Mouse (Mus musculus) monocyte, adult 2 months (primary cell): ENCODE data around the gene Irak4.

Source experiments
- DNase-seq, 2 experiments: peaks; one replicate each; pipeline ENCODE4 v3.0.0; 2022; ENCODE audit warnings: low spot score in 2 of 2, low read depth in 1 of 2

Irak4 gene

GRCm38 (mm10) chr15:94616036-94616435 is 72.6 kb downstream of the Irak4 start:
- DNase-seq = no peak

DNA sequence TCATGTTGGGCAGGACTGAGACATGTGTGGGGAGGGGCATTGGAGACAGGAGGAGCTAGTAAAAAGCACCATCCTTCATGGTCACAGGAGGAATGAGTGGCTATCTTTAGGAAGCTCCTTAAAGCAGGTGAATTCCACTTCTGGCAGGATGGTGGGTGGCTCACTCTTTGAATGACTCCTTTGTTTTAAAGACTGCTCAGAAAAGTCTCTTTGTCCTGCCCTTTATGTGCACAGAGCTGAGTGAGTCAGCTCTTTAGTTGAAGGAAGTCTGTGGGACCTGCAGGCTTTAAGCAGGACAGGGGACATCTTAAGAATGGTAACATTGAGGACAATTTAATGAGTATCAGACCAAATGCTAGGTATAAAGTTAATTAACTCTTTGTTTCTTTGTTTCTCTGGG is 77.5 kb downstream of the Irak4 start:
- no peak for DNase-seq

DNA sequence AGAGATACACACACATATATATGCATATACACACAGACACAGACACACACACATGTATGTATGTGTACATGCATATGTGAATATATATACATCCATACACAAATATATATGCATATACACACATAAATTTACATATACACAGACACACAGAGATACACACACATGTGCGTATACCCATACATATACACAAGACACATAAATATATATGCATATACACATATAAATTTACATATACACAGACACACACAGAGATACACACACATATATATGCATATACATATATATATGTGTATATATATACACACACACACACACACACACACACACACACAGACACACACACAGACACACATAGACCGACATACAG is 85.0 kb downstream of the Irak4 start:
- DNase-seq = no peak

- DNase-seq = no peak
Observed at GRCm38 (mm10) chr15:94628830-94629601, 85.6 kb downstream of the Irak4 start, which contains the start of gene Tmem117. TSS of gene Tmem117 (plus strand) at chr15:94629232.

DNA sequence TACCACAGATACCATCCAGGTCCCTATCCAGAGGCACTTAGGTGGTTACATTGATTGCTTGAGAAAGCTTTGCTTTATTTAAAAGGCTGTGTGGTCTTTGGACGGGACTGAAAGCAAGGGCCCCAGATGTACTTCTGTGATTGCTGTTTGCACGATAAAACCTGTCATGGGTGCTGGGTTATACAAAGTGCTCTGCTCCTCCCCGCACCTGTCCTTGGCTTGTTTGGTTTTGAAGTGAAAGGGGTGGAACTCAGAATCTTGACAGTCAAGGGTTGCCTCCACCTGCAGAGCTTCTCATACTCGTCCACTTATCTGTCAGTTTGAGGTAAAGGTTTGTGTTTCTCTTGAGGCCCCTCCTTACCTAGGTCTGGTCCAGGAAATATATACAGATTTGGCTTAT is 87.1 kb downstream of the Irak4 start:
- DNase-seq = no peak
